Mouse (Mus musculus) adrenal gland, postnatal 25 days (tissue): ENCODE results near the gene Gm13697. TPM values are rescaled to one million over a fixed set of nuclear protein-coding genes. Genes with fewer than 3 reads are reported as not detected.
A peak's percentile ranks its signal among the peaks of the same experiment; 100 is the strongest.
"Not testable (repeated sequence)": the region's sequence is repeated elsewhere in the genome, so short reads cannot be mapped to it uniquely, and the experiment has no call there.

Experiments used
- DNase-seq: peaks from one replicate; pipeline ENCODE4 v3.0.0; 2021; ENCODE audit warnings: mixed read lengths
- long read RNA-seq: library from polyadenylated mRNA; stranded (forward); transcript quantifications from one replicate; pipeline ENCODE4 v2.0.0, GENCODE M21; 2021
- total RNA-seq: library from RNA; stranded (reverse); gene quantifications from 2 replicates; pipeline ENCODE4 v1.2.3, GENCODE M21; 2021

Gene Gm13697
- 1.9 and 2.0 TPM in 2 replicates for total RNA-seq
- long read RNA-seq, partial matches to known transcripts, result 0 of 1 reads
- long read RNA-seq, other reads (novel, unspliced or antisense), result 0 of 1 reads

GRCm38 (mm10) chr2:83984443-83984842 lies at the start of gene Gm13697:
Gene Gm13697 (plus strand): TSS chr2:83984743.
- DNase-seq, result not testable (repeated sequence)

- DNase-seq, result no peak
Observed at GRCm38 (mm10) chr2:83940931-83941361, 43.6 kb upstream of the Gm13697 start, which contains the start of gene Zswim2. Gene Zswim2 (minus strand): TSS chr2:83941228.

GRCm38 (mm10) chr2:83941378-83941777 lies 43.2 kb upstream of the Gm13697 start:
- no peak for DNase-seq

GRCm38 (mm10) chr2:83941792-83942191 lies 42.8 kb upstream of the Gm13697 start:
- DNase-seq, result no peak

- DNase-seq, result not testable (repeated sequence)
Observed at GRCm38 (mm10) chr2:83955393-83955792, 29.1 kb upstream of the Gm13697 start, which contains the start of gene Gm13698. Gene Gm13698 (plus strand): TSS chr2:83955693.

- not testable (repeated sequence) for DNase-seq
Observed at GRCm38 (mm10) chr2:83961203-83961602, 23.3 kb upstream of the Gm13697 start, which contains the start of gene Gm13693. Gene Gm13693 (plus strand): TSS chr2:83961503.

- DNase-seq, result not testable (repeated sequence)
Observed at GRCm38 (mm10) chr2:83967013-83967412, 17.5 kb upstream of the Gm13697 start, which contains the start of gene Gm13695. Gene Gm13695 (plus strand): TSS chr2:83967313.

GRCm38 (mm10) chr2:83972823-83973222 lies 11.7 kb upstream of the Gm13697 start, which contains the start of gene Gm13696:
Gene Gm13696 (plus strand): TSS chr2:83973123.
- not testable (repeated sequence) for DNase-seq

GRCm38 (mm10) chr2:83978633-83979032 lies 5.9 kb upstream of the Gm13697 start, which contains the start of gene Gm13694:
Gene Gm13694 (plus strand): TSS chr2:83978933.
- DNase-seq, result not testable (repeated sequence)

GRCm38 (mm10) chr2:83990253-83990652 lies 5.7 kb downstream of the Gm13697 start, which contains the start of gene Gm13691:
Gene Gm13691 (plus strand): TSS chr2:83990553.
- not testable (repeated sequence) for DNase-seq

- DNase-seq, result not testable (repeated sequence)
Observed at GRCm38 (mm10) chr2:83993639-83994255, 9.2 kb downstream of the Gm13697 start.

- DNase-seq, result not testable (repeated sequence)
Observed at GRCm38 (mm10) chr2:83994526-83994925, 10.0 kb downstream of the Gm13697 start.

- no peak for DNase-seq
Observed at GRCm38 (mm10) chr2:84008913-84009312, 24.4 kb downstream of the Gm13697 start.

- no peak for DNase-seq
Observed at GRCm38 (mm10) chr2:84009818-84010217, 25.3 kb downstream of the Gm13697 start.

GRCm38 (mm10) chr2:84014572-84014971 lies 30.0 kb downstream of the Gm13697 start:
- no peak for DNase-seq

GRCm38 (mm10) chr2:84016291-84016690 lies 31.7 kb downstream of the Gm13697 start:
- DNase-seq, result not testable (repeated sequence)

- no peak for DNase-seq
Observed at GRCm38 (mm10) chr2:84018330-84018729, 33.8 kb downstream of the Gm13697 start.

- no peak for DNase-seq
Observed at GRCm38 (mm10) chr2:84019519-84020305, 35.2 kb downstream of the Gm13697 start.

- no peak for DNase-seq
Observed at GRCm38 (mm10) chr2:84021930-84022329, 37.4 kb downstream of the Gm13697 start.

- DNase-seq, result no peak
Observed at GRCm38 (mm10) chr2:84022905-84023304, 38.4 kb downstream of the Gm13697 start.

GRCm38 (mm10) chr2:84023319-84023718 lies 38.8 kb downstream of the Gm13697 start:
- DNase-seq, result no peak

- DNase-seq, result peak; percentile 6
Observed at GRCm38 (mm10) chr2:84025217-84025616, 40.7 kb downstream of the Gm13697 start.

- no peak for DNase-seq
Observed at GRCm38 (mm10) chr2:84032505-84032904, 48.0 kb downstream of the Gm13697 start.
